Mouse (Mus musculus) hindbrain, embryonic 12.5 days (tissue): ENCODE data around the gene Pold2. TPM values are rescaled to one million over a fixed set of nuclear protein-coding genes. Genes with fewer than 3 reads are reported as not detected.

Experiments
- ATAC-seq: fragments of 200-750 bp; cut with Nextera tagmentation; 2 replicates; pipeline ENCODE4 v1.8.0; 2017; ENCODE audit warnings: moderate TSS enrichment; ENCODE audit not compliant: low FRiP score
- H3K27ac ChIP-seq: fragments of 300-500 bp; sonication (generic); 2 replicates; pipeline ENCODE4 v1.5.1; 2016; ENCODE audit warnings: mild to moderate bottlenecking
- H3K27me3 ChIP-seq: fragments of 300-500 bp; sonication (generic); 2 replicates; pipeline ENCODE4 v1.6.1; 2016; ENCODE audit warnings: mild to moderate bottlenecking
- H3K36me3 ChIP-seq: fragments of 300-500 bp; sonication (generic); 2 replicates; pipeline ENCODE4 v1.6.1; 2016; ENCODE audit warnings: mild to moderate bottlenecking
- H3K4me1 ChIP-seq: fragments of 300-500 bp; sonication (generic); 2 replicates; pipeline ENCODE4 v1.6.1; 2016
- H3K4me2 ChIP-seq: fragments of 300-500 bp; sonication (generic); replicated peaks from 2 replicates; pipeline ENCODE4 v1.6.1; 2016; ENCODE audit warnings: mild to moderate bottlenecking
- H3K4me3 ChIP-seq: fragments of 300-500 bp; sonication (generic); 2 replicates; pipeline ENCODE4 v1.5.1; 2016; ENCODE audit warnings: mild to moderate bottlenecking
- H3K9ac ChIP-seq: fragments of 300-500 bp; sonication (generic); 2 replicates; pipeline ENCODE4 v1.6.1; 2016; ENCODE audit warnings: mild to moderate bottlenecking, moderate library complexity
- H3K9me3 ChIP-seq: fragments of 300-500 bp; sonication (generic); replicated peaks from 2 replicates; pipeline ENCODE4 v1.6.1; 2016; ENCODE audit warnings: mild to moderate bottlenecking
- WGBS: fragments of 180-500 bp; shearing (Covaris S2); methylation state at CpG from one replicate; pipeline ENCODE4 v1.1.7; 2016; 5-methylcytosine and 5-hydroxymethylcytosine counted together
- polyA plus RNA-seq: library from polyadenylated mRNA; unstranded; fragments of >200 nt; fragmentation: Nextera tagmentation; extraction: Ambion mirVana; gene quantifications from 2 replicates; pipeline ENCODE4 v1.2.1, GENCODE M21; 2016

The Pold2 gene
- polyA plus RNA-seq, 1 experiment from 2014 or later = 84.1 TPM

- Histone ChIP-seq H3K4me1 (no peaks in the 10 kb centered on the region), H3K9me3 (no peaks in the 10 kb centered on the region), H3K27me3 (no peaks in the 10 kb centered on the region), H3K27ac (no peak overlapping the region), H3K4me2 (no peak overlapping the region), H3K9ac (no peak overlapping the region), H3K4me3 (no peak overlapping the region), H3K36me3 (peaks cover 50% of the 10 kb centered on the region)
- no peak for ATAC-seq
- WGBS = 92% methylated on average over 12 of the region's 12 CpGs
Measured at GRCm38 (mm10) chr11:5829327-5829726, 48.8 kb downstream of the Pold2 start.

GRCm38 (mm10) chr11:5828509-5829191 is 49.4 kb downstream of the Pold2 start:
- Histone ChIP-seq H3K9ac (no peak overlapping the region), H3K4me2 (no peak overlapping the region), H3K27me3 (no peaks in the 10 kb centered on the region), H3K4me3 (no peak overlapping the region), H3K36me3 (peaks cover 45% of the 10 kb centered on the region), H3K4me1 (no peaks in the 10 kb centered on the region), H3K27ac (no peak overlapping the region), H3K9me3 (no peaks in the 10 kb centered on the region)
- no peak for ATAC-seq
- 88% methylated on average over 11 of the region's 11 CpGs for WGBS

DNA sequence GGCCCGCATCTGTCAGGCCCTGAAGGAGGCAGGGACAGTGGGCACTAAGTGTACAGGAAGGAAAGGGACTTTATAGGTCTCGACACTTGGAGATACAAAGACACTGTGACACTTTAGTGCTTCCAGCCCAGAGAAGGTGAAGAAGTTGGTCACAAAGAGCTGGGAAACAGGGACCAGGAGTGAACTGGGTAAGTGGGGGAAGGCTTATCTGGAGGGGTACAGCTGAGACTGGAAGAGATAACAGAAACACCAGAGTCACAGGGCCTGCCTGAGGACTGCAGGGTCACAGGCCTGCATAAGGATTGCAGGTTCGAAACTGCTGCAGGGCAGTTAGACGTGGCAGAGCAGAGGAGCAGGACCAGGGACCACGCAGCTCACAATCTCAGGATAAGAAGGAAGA is 50.2 kb downstream of the Pold2 start:
- Histone ChIP-seq H3K27me3 (no peaks in the 10 kb centered on the region), H3K4me3 (no peak overlapping the region), H3K4me1 (no peaks in the 10 kb centered on the region), H3K9me3 (no peaks in the 10 kb centered on the region), H3K36me3 (peaks cover 43% of the 10 kb centered on the region), H3K9ac (no peak overlapping the region), H3K27ac (no peak overlapping the region), H3K4me2 (no peak overlapping the region)
- ATAC-seq = no peak
- 90% methylated on average over 5 of the region's 5 CpGs for WGBS

DNA sequence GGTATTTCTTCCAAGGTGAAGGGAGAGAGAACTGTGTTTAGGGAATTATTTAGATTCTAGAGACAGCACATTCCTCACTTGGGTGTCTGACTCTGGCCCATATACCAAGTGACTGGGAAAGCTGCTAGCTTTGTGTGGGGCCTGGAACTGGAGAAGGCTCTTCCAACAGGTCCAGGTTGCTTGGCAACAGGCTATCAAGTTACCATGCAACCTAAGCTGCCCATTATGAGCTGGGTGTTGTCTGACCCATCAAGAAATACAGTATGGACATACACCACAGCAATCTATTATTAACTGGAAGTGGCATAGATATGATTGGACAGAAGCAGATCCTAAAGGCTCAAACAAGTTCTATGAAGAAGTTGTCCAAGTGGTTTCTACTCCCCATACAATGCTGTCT is 52.7 kb downstream of the Pold2 start:
- no peaks in the 10 kb centered on the region for H3K27me3 ChIP-seq
- no peaks in the 10 kb centered on the region for H3K9me3 ChIP-seq
- H3K27ac ChIP-seq = no peak overlapping the region
- H3K4me1 ChIP-seq = no peaks in the 10 kb centered on the region
- H3K9ac ChIP-seq = no peak overlapping the region
- no peak overlapping the region for H3K4me2 ChIP-seq
- H3K4me3 ChIP-seq = no peak overlapping the region
- no peak for ATAC-seq
- peaks cover 22% of the 10 kb centered on the region for H3K36me3 ChIP-seq

Other genes with a start within 250 kb of the Pold2 start
- 137 and 162 TPM in 2 replicates for gene Mrps24, start 162.6 kb downstream of the Pold2 start, polyA plus RNA-seq
- gene Urgcp, start 115.9 kb downstream of the Pold2 start, polyA plus RNA-seq = 26.1 and 26.6 TPM in 2 replicates
- gene Dbnl, start 89.8 kb downstream of the Pold2 start, polyA plus RNA-seq = 145 and 153 TPM in 2 replicates
- gene Pgam2, start 74.6 kb downstream of the Pold2 start, polyA plus RNA-seq = 6.6 and 13.2 TPM in 2 replicates
- 8.5 TPM in 2 replicates for gene Polm, start 40.3 kb downstream of the Pold2 start, polyA plus RNA-seq
- gene Aebp1, start 16.3 kb downstream of the Pold2 start, polyA plus RNA-seq = 41.4 and 52.2 TPM in 2 replicates
- 1.1 and 1.7 TPM in 2 replicates for gene Myl7, start 20.5 kb upstream of the Pold2 start, polyA plus RNA-seq
- 3.6 and 4.0 TPM in 2 replicates for gene Gck, start 71.8 kb upstream of the Pold2 start, polyA plus RNA-seq
- 59.0 and 60.9 TPM in 2 replicates for gene Ykt6, start 77.4 kb upstream of the Pold2 start, polyA plus RNA-seq
- gene Camk2b, start 188.1 kb upstream of the Pold2 start, polyA plus RNA-seq = 16.5 and 17.3 TPM in 2 replicates